ENCODE assay signal across 7 mouse cellular contexts in genomic region chr3:88526157-88527131, GRCm38 (mm10). TPM values are rescaled to one million over a fixed set of nuclear protein-coding genes. Genes with fewer than 3 reads are reported as not detected.
DNase-seq lines count a peak whose midpoint lies in the region; ATAC-seq and TF ChIP-seq lines count a peak whose summit lies in the region.

No protein-coding gene starts in this region.

- no peak overlapping the region for H3K27ac ChIP-seq in intestine, postnatal 0 days (ENCODE audit: low read depth, low read length)
- H3K27ac ChIP-seq in limb, embryonic 12.5 days: 0 out of 2 replicates have a peak overlapping the region, but pooled peaks have one; percentile 9
- peak overlapping the region; percentile 35; the same call in 1 of the 2 replicates for H3K27ac ChIP-seq in midbrain, embryonic 15.5 days

- H3K4me3 ChIP-seq in intestine, postnatal 0 days (ENCODE audit: low read depth, low read length): no peak overlapping the region
- no peak overlapping the region; the same call in 1 of the 2 replicates for H3K4me3 ChIP-seq in limb, embryonic 12.5 days (replicated peaks)
- H3K4me3 ChIP-seq in midbrain, embryonic 15.5 days: peak overlapping the region; percentile 7; the same call in 1 of the 2 replicates

- H3K9me3 ChIP-seq in intestine, postnatal 0 days (ENCODE audit: control insufficient read depth): no peaks in the 10 kb centered on the region
- H3K9me3 ChIP-seq in limb, embryonic 12.5 days: no peaks in the 10 kb centered on the region
- H3K9me3 ChIP-seq in midbrain, embryonic 15.5 days: no peaks in the 10 kb centered on the region

- peak; percentile 80 for ATAC-seq in granulocyte monocyte progenitor cell, adult 5-6 weeks (replicated peaks; ENCODE audit: poor library complexity, severe bottlenecking)
- peak; percentile 70 for ATAC-seq in intestine, postnatal 0 days
- ATAC-seq in limb, embryonic 12.5 days (ENCODE audit: insufficient number of reproducible peaks, insufficient read depth, low FRiP score, low TSS enrichment, low read depth): peak; percentile 64; the same call in 1 of the 2 replicates
- ATAC-seq in midbrain, embryonic 15.5 days (replicated peaks): peak; percentile 71

- no peaks in the 10 kb centered on the region for H3K27me3 ChIP-seq in intestine, postnatal 0 days (replicated peaks; ENCODE audit: control insufficient read depth, insufficient read depth, low read length)
- no peaks in the 10 kb centered on the region for H3K27me3 ChIP-seq in limb, embryonic 12.5 days
- no peaks in the 10 kb centered on the region for H3K27me3 ChIP-seq in midbrain, embryonic 15.5 days (replicated peaks)

- no peaks in the 10 kb centered on the region; the same call in 1 of the 2 replicates for H3K4me1 ChIP-seq in intestine, postnatal 0 days (replicated peaks; ENCODE audit: control insufficient read depth, insufficient read depth, low read length)
- peaks cover 43% of the 10 kb centered on the region for H3K4me1 ChIP-seq in limb, embryonic 12.5 days (replicated peaks)
- peaks cover 52% of the 10 kb centered on the region for H3K4me1 ChIP-seq in midbrain, embryonic 15.5 days

- 35% methylated on average over 17 of the region's 17 CpGs for WGBS in intestine, postnatal 0 days
- 34% methylated on average over 17 of the region's 17 CpGs for WGBS in limb, embryonic 12.5 days
- 35% methylated on average over 17 of the region's 17 CpGs for WGBS in midbrain, embryonic 15.5 days

- no peak overlapping the region for H3K9ac ChIP-seq in intestine, postnatal 0 days (ENCODE audit: low read depth, low read length)
- H3K9ac ChIP-seq in limb, embryonic 12.5 days (replicated peaks): no peak overlapping the region
- 0 out of 2 replicates have a peak overlapping the region, but pooled peaks have one; percentile 11 for H3K9ac ChIP-seq in midbrain, embryonic 15.5 days

- H3K4me2 ChIP-seq in intestine, postnatal 0 days (replicated peaks; ENCODE audit: low read depth): no peak overlapping the region
- peak overlapping the region; percentile 29 for H3K4me2 ChIP-seq in limb, embryonic 12.5 days
- peak overlapping the region; percentile 29 for H3K4me2 ChIP-seq in midbrain, embryonic 15.5 days

- DNase-seq in adrenal gland, adult 2 months: peak; percentile 88
- peak; percentile 82 for DNase-seq in embryo, embryonic 11.5 days (ENCODE audit: low read depth, low spot score)
- DNase-seq in spleen, adult 18-20 months: peak; percentile 64 to 80

- peak; percentile 100 for TF ChIP-seq CTCF in intestine, postnatal 0 days (IDR thresholded peaks at IDR 0.05; ENCODE audit: low read depth)

- no peaks in the 10 kb centered on the region; the same call in 1 of the 2 replicates for H3K36me3 ChIP-seq in intestine, postnatal 0 days (ENCODE audit: control insufficient read depth, insufficient read depth)
- peaks cover 30% of the 10 kb centered on the region for H3K36me3 ChIP-seq in limb, embryonic 12.5 days
- H3K36me3 ChIP-seq in midbrain, embryonic 15.5 days (replicated peaks): no peaks in the 10 kb centered on the region; the same call in 1 of the 2 replicates

RNA-seq across cellular contexts. Expression of gene Mex3a, which starts 5.8 kb away (rescaled TPM):
- 1 to 10 TPM; 2.3 to 3.2 TPM for total RNA-seq in adrenal gland, adult 2 months (2021)
- 1.7 and 2.1 TPM in 2 replicates for polyA plus RNA-seq in adrenal gland, adult 2 months (2012; rRNA removed)
- 3.8 and 5.1 TPM in 2 replicates for total RNA-seq in granulocyte monocyte progenitor cell, adult 5-6 weeks (2014; fragmentation: Nextera tagmentation)
- 1.7 and 2.5 TPM in 2 replicates for total RNA-seq in granulocyte monocyte progenitor cell, adult 5-6 weeks (2017)
- polyA plus RNA-seq in intestine, postnatal 0 days (2015; fragmentation: Nextera tagmentation; extraction: Ambion mirVana): 2.8 TPM in 2 replicates
- polyA plus RNA-seq in limb, embryonic 12.5 days (2016; fragmentation: Nextera tagmentation; extraction: Ambion mirVana): 37.4 and 38.0 TPM in 2 replicates
- 37.0 and 37.7 TPM in 2 replicates for polyA plus RNA-seq in midbrain, embryonic 15.5 days (2015; fragmentation: Nextera tagmentation; extraction: Ambion mirVana)

RNA-seq across cellular contexts. Expression of gene Lmna, which starts 16.7 kb away (rescaled TPM):
- 100 to 1,000 TPM in 1 of 2 experiments, 10 to 100 TPM in 1; 78.2 to 158 TPM for total RNA-seq in adrenal gland, adult 2 months (2021)
- 170 and 236 TPM in 2 replicates for polyA plus RNA-seq in adrenal gland, adult 2 months (2012; rRNA removed)
- total RNA-seq in granulocyte monocyte progenitor cell, adult 5-6 weeks (2014; fragmentation: Nextera tagmentation): not detected in 2 replicates
- 0.41 and 1.6 TPM in 2 replicates for total RNA-seq in granulocyte monocyte progenitor cell, adult 5-6 weeks (2017)
- 92.5 and 96.5 TPM in 2 replicates for polyA plus RNA-seq in intestine, postnatal 0 days (2015; fragmentation: Nextera tagmentation; extraction: Ambion mirVana)
- 51.8 and 56.4 TPM in 2 replicates for polyA plus RNA-seq in limb, embryonic 12.5 days (2016; fragmentation: Nextera tagmentation; extraction: Ambion mirVana)
- 51.1 and 51.6 TPM in 2 replicates for polyA plus RNA-seq in midbrain, embryonic 15.5 days (2015; fragmentation: Nextera tagmentation; extraction: Ambion mirVana)

RNA-seq across cellular contexts. Expression of gene Rab25, which starts 21.7 kb away (rescaled TPM):
- total RNA-seq in adrenal gland, adult 2 months (2021): not detected
- polyA plus RNA-seq in adrenal gland, adult 2 months (2012; rRNA removed): 0.09 and 0.10 TPM in 2 replicates
- 1.0 and 1.2 TPM in 2 replicates for total RNA-seq in granulocyte monocyte progenitor cell, adult 5-6 weeks (2014; fragmentation: Nextera tagmentation)
- not detected in 2 replicates for total RNA-seq in granulocyte monocyte progenitor cell, adult 5-6 weeks (2017)
- polyA plus RNA-seq in intestine, postnatal 0 days (2015; fragmentation: Nextera tagmentation; extraction: Ambion mirVana): 79.5 and 89.2 TPM in 2 replicates
- polyA plus RNA-seq in limb, embryonic 12.5 days (2016; fragmentation: Nextera tagmentation; extraction: Ambion mirVana): 2.6 and 3.5 TPM in 2 replicates
- 0.41 and 1.3 TPM in 2 replicates for polyA plus RNA-seq in midbrain, embryonic 15.5 days (2015; fragmentation: Nextera tagmentation; extraction: Ambion mirVana)

RNA-seq across cellular contexts. Expression of gene Lamtor2, which starts 26.4 kb away (rescaled TPM):
- 100 to 1,000 TPM; 153 to 154 TPM for total RNA-seq in adrenal gland, adult 2 months (2021)
- polyA plus RNA-seq in adrenal gland, adult 2 months (2012; rRNA removed): 107 and 117 TPM in 2 replicates
- total RNA-seq in granulocyte monocyte progenitor cell, adult 5-6 weeks (2014; fragmentation: Nextera tagmentation): 60.7 and 74.3 TPM in 2 replicates
- 102 and 122 TPM in 2 replicates for total RNA-seq in granulocyte monocyte progenitor cell, adult 5-6 weeks (2017)
- polyA plus RNA-seq in intestine, postnatal 0 days (2015; fragmentation: Nextera tagmentation; extraction: Ambion mirVana): 171 and 183 TPM in 2 replicates
- polyA plus RNA-seq in limb, embryonic 12.5 days (2016; fragmentation: Nextera tagmentation; extraction: Ambion mirVana): 134 and 139 TPM in 2 replicates
- polyA plus RNA-seq in midbrain, embryonic 15.5 days (2015; fragmentation: Nextera tagmentation; extraction: Ambion mirVana): 206 and 232 TPM in 2 replicates

RNA-seq across cellular contexts. Expression of gene Ubqln4, which starts 27.1 kb away (rescaled TPM):
- total RNA-seq in adrenal gland, adult 2 months (2021): 100 to 1,000 TPM in 1 of 2 experiments, 10 to 100 TPM in 1; 61.1 to 100 TPM
- 77.9 and 96.2 TPM in 2 replicates for polyA plus RNA-seq in adrenal gland, adult 2 months (2012; rRNA removed)
- total RNA-seq in granulocyte monocyte progenitor cell, adult 5-6 weeks (2014; fragmentation: Nextera tagmentation): 64.7 and 67.9 TPM in 2 replicates
- total RNA-seq in granulocyte monocyte progenitor cell, adult 5-6 weeks (2017): 37.9 and 39.6 TPM in 2 replicates
- 17.3 and 19.2 TPM in 2 replicates for polyA plus RNA-seq in intestine, postnatal 0 days (2015; fragmentation: Nextera tagmentation; extraction: Ambion mirVana)
- 62.6 and 67.0 TPM in 2 replicates for polyA plus RNA-seq in limb, embryonic 12.5 days (2016; fragmentation: Nextera tagmentation; extraction: Ambion mirVana)
- 45.9 and 48.0 TPM in 2 replicates for polyA plus RNA-seq in midbrain, embryonic 15.5 days (2015; fragmentation: Nextera tagmentation; extraction: Ambion mirVana)

Comparison
In these comparisons a context has a peak if more than half of its experiments do, and no peak if none do; other contexts are left out.
1. RNA of gene Rab25, which starts 21.7 kb away (polyA plus RNA-seq): 79.5 to 89.2 TPM in intestine, postnatal 0 days; 2.6 to 3.5 TPM in limb, embryonic 12.5 days, 0.41 to 1.3 TPM in midbrain, embryonic 15.5 days and 0.09 to 0.10 TPM in adrenal gland, adult 2 months; every median in the first group is over 10 times any median in the second.
2. Peak in every context shown above with its lines, with median percentiles within 50 percentile points of each other: DNase-seq and ATAC-seq.